In genomic region chr13:4400360-4400759, GRCm38 (mm10) we compare ENCODE assay signal across 40 mouse cellular contexts. TPM values are rescaled to one million over a fixed set of nuclear protein-coding genes. Genes with fewer than 3 reads are reported as not detected.
"Had no signal": no experiment of that assay in that cellular context is flagged by ENCODE, and none has a peak within 500 bp of the region (broad histone marks: within the 10 kb centered on the region; RNA-seq: fewer than 3 reads in every experiment).

No protein-coding gene starts in this region.

RNA-seq across cellular contexts. Expression of gene Akr1c6, which starts 33.7 kb away (rescaled TPM):
- total RNA-seq: heart, adult 8-10 months; heart, postnatal 10 days; heart, postnatal 14 days; heart, postnatal 25 days; heart, postnatal 36 days; heart, postnatal 4 days; hematopoietic stem cell, adult 5-6 weeks; hindbrain, postnatal 0 days; layer of hippocampus, adult 18-20 months; layer of hippocampus, adult 2 months; layer of hippocampus, adult 8-10 months; layer of hippocampus, postnatal 10 days; layer of hippocampus, postnatal 14 days; layer of hippocampus, postnatal 25 days; layer of hippocampus, postnatal 36 days; left cerebral cortex, adult 18-20 months; left cerebral cortex, adult 2 months had no signal
- polyA plus RNA-seq: heart, embryonic 10.5 days; heart, embryonic 11.5 days; heart, embryonic 12.5 days; heart, embryonic 13.5 days; heart, embryonic 14.5 days; heart, embryonic 15.5 days; heart, embryonic 16.5 days; heart, postnatal 0 days; hindbrain, embryonic 10.5 days; hindbrain, embryonic 11.5 days; hindbrain, embryonic 12.5 days; hindbrain, embryonic 13.5 days; hindbrain, embryonic 14.5 days; hindbrain, embryonic 15.5 days; hindbrain, embryonic 16.5 days; hindbrain, postnatal 0 days; inflammation-experienced regulatory T-cells, adult 6 months; intestine, embryonic 14.5 days; intestine, embryonic 15.5 days; intestine, postnatal 0 days; kidney, embryonic 14.5 days; kidney, embryonic 16.5 days; kidney, postnatal 0 days; large intestine, adult 2 months had no signal
